Mouse (Mus musculus) liver, postnatal 0 days (tissue): Measurements from ENCODE around the gene Masp1.

Source experiments
- CTCF ChIP-seq: sonication (generic); IDR thresholded peaks from 2 replicates; pipeline ENCODE4 v1.5.1; 2016; ENCODE audit warnings: antibody characterized with exemption, low read depth
- EP300 ChIP-seq: IDR thresholded peaks from 2 replicates; pipeline ENCODE4 v1.6.1; 2016; ENCODE audit warnings: antibody characterized with exemption, low read depth, mild to moderate bottlenecking

- TF ChIP-seq CTCF (no peak), EP300 (no peak)
Measured at GRCm38 (mm10) chr16:23449946-23450345, 70.7 kb downstream of the Masp1 start.
